Mouse (Mus musculus): Measurements from ENCODE around the gene Mul1. TPM values are rescaled to one million over a fixed set of nuclear protein-coding genes. Genes with fewer than 3 reads are reported as not detected.

The Mul1 gene
- total RNA-seq, 1 experiment: 58.4 TPM

DNA sequence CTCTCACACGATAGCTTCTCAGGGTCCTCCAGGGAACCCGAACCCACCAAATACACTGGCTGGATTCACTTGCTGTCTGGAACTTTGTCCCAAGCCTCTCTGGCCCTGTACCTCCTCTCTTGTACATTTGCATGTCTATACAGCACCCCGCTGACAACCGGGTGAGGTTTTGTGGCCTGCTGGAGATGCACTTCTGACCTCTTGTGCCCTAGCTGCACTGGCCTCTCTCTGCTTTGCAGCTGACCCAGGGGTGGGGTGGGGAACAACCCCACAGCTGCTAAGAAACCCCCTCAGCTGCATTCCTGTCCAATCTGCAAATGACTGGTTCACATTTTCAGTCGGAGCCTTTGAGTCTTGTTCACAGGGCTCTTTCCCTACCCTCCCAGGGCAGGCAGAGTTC, 10.5 kb downstream of the Mul1 start:
- Histone ChIP-seq H3K4me3 (ENCODE audit: insufficient read depth in 1 of 2, low read depth in 1 of 2, low read length in 2 of 2, poor library complexity in 1 of 2, severe bottlenecking in 1 of 2) (no peak overlapping the region; a peak in 1 of 4 replicates), H3K9me3 (ENCODE audit: control insufficient read depth, insufficient read depth, low read depth, low read length) (no peaks in the 10 kb centered on the region), H3K4me1 (ENCODE audit: control insufficient read depth in 2 of 2, insufficient read depth in 2 of 2, low read length in 2 of 2, poor library complexity in 1 of 2) (peaks cover 13 to 55% of the 10 kb centered on the region in 2 experiments), H3K27ac (ENCODE audit: insufficient read depth, low read depth, low read length, poor library complexity, severe bottlenecking) (peak overlapping the region; percentile 86), H3K36me3 (ENCODE audit: control insufficient read depth, insufficient read depth, low read length, poor library complexity, severe bottlenecking) (peaks cover 16% of the 10 kb centered on the region), H3K9ac (ENCODE audit: insufficient read depth, low read depth, low read length, poor library complexity, severe bottlenecking) (peak overlapping the region; percentile 54)
- no peak for DNase-seq (ENCODE audit: low read depth, low spot score)
- in situ Hi-C loops (cut with MboI; ENCODE audit: low sequenced_read_pairs in 2 of 2, unreplicated experiment in 2 of 2): loop anchor here in 1 of 2 experiments (10.0 kb wide), 3 partner anchors 110 to 410 kb away; no protein-coding TSS in a partner anchor
- TF ChIP-seq CHD2 (IDR thresholded peaks at IDR 0.05; ENCODE audit: low read depth, low read length) (no peak), MAFK (IDR thresholded peaks at IDR 0.05; ENCODE audit: insufficient read depth, low read depth, low read length) (no peak), HCFC1 (IDR thresholded peaks at IDR 0.05; ENCODE audit: borderline replicate concordance, insufficient read depth, low read length) (no peak), ZNF384 (IDR thresholded peaks at IDR 0.05; ENCODE audit: low read depth, low read length) (no peak), ZC3H11A (IDR thresholded peaks at IDR 0.05; ENCODE audit: borderline replicate concordance, low read depth, low read length) (no peak)

DNA sequence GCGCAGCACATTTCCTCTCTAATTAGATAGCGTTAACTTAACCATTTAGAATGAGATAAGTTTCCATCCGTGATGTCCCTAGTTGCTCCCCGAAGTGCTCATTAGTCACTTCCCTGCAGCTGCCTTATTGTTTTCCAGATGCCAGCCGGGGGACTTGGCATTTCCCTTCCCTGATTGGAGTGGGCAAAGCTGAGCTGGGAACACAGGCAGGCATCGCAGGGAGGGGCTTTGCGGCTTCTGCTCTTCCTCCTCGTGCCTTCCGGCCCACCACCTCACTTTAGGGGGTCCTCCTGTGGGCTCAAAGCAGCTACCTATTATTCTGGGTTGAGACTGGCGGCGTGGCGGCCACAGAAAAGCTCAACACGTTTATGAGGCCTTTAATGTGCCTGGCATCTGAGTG, 12.5 kb downstream of the Mul1 start:
- DNase-seq (ENCODE audit: low read depth, low spot score): no peak
- Histone ChIP-seq H3K27ac (ENCODE audit: insufficient read depth, low read depth, low read length, poor library complexity, severe bottlenecking) (no peak overlapping the region), H3K9me3 (ENCODE audit: control insufficient read depth, insufficient read depth, low read depth, low read length) (no peaks in the 10 kb centered on the region), H3K4me3 (ENCODE audit: insufficient read depth in 1 of 2, low read depth in 1 of 2, low read length in 2 of 2, poor library complexity in 1 of 2, severe bottlenecking in 1 of 2) (no peak overlapping the region), H3K4me1 (ENCODE audit: control insufficient read depth in 2 of 2, insufficient read depth in 2 of 2, low read length in 2 of 2, poor library complexity in 1 of 2) (peaks cover 20 to 56% of the 10 kb centered on the region in 2 experiments), H3K9ac (ENCODE audit: insufficient read depth, low read depth, low read length, poor library complexity, severe bottlenecking) (no peak overlapping the region), H3K36me3 (ENCODE audit: control insufficient read depth, insufficient read depth, low read length, poor library complexity, severe bottlenecking) (no peaks in the 10 kb centered on the region)
- TF ChIP-seq ZNF384 (IDR thresholded peaks at IDR 0.05; ENCODE audit: low read depth, low read length) (no peak), ZC3H11A (IDR thresholded peaks at IDR 0.05; ENCODE audit: borderline replicate concordance, low read depth, low read length) (no peak), MAFK (IDR thresholded peaks at IDR 0.05; ENCODE audit: insufficient read depth, low read depth, low read length) (no peak), CHD2 (IDR thresholded peaks at IDR 0.05; ENCODE audit: low read depth, low read length) (no peak), HCFC1 (IDR thresholded peaks at IDR 0.05; ENCODE audit: borderline replicate concordance, insufficient read depth, low read length) (no peak)
- in situ Hi-C loops (cut with MboI; ENCODE audit: low sequenced_read_pairs in 2 of 2, unreplicated experiment in 2 of 2): loop anchor here in 1 of 2 experiments (10.0 kb wide), 3 partner anchors 108 to 408 kb away; no protein-coding TSS in a partner anchor

DNA sequence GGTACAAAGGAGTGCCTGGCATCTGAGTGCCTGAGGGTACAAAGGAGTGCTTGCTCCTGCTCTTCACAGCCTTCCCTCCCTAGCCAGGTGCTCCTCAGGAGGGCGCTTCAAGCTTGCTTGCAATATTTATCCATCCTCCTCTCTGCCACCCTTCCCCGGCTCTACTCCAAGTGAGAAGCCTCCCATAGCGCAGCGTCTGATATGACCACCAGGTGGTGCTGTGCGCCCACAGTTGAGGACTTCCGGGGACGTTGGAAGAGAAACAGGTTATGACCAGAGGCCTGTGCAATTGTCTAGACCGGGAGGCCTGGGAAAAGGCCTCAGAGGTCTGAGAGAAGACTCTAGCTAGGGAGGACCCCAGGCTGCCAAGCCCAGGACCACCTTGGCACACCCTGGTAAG, 12.9 kb downstream of the Mul1 start:
- TF ChIP-seq ZNF384 (IDR thresholded peaks at IDR 0.05; ENCODE audit: low read depth, low read length) (no peak), CHD2 (IDR thresholded peaks at IDR 0.05; ENCODE audit: low read depth, low read length) (no peak), MAFK (IDR thresholded peaks at IDR 0.05; ENCODE audit: insufficient read depth, low read depth, low read length) (no peak), ZC3H11A (IDR thresholded peaks at IDR 0.05; ENCODE audit: borderline replicate concordance, low read depth, low read length) (peak; percentile 99), HCFC1 (IDR thresholded peaks at IDR 0.05; ENCODE audit: borderline replicate concordance, insufficient read depth, low read length) (no peak)
- Histone ChIP-seq H3K9me3 (ENCODE audit: control insufficient read depth, insufficient read depth, low read depth, low read length) (no peaks in the 10 kb centered on the region), H3K4me1 (ENCODE audit: control insufficient read depth in 2 of 2, insufficient read depth in 2 of 2, low read length in 2 of 2, poor library complexity in 1 of 2) (peaks cover 20 to 56% of the 10 kb centered on the region in 2 experiments), H3K36me3 (ENCODE audit: control insufficient read depth, insufficient read depth, low read length, poor library complexity, severe bottlenecking) (no peaks in the 10 kb centered on the region), H3K27ac (ENCODE audit: insufficient read depth, low read depth, low read length, poor library complexity, severe bottlenecking) (no peak overlapping the region; the same call in 1 of the 2 replicates), H3K9ac (ENCODE audit: insufficient read depth, low read depth, low read length, poor library complexity, severe bottlenecking) (no peak overlapping the region; the same call in 1 of the 2 replicates), H3K4me3 (ENCODE audit: insufficient read depth in 1 of 2, low read depth in 1 of 2, low read length in 2 of 2, poor library complexity in 1 of 2, severe bottlenecking in 1 of 2) (no peak overlapping the region)
- DNase-seq (ENCODE audit: low read depth, low spot score): no peak
- in situ Hi-C loops (cut with MboI; ENCODE audit: low sequenced_read_pairs in 2 of 2, unreplicated experiment in 2 of 2): loop anchor here in 1 of 2 experiments (10.0 kb wide), 3 partner anchors 107 to 407 kb away; no protein-coding TSS in a partner anchor

DNA sequence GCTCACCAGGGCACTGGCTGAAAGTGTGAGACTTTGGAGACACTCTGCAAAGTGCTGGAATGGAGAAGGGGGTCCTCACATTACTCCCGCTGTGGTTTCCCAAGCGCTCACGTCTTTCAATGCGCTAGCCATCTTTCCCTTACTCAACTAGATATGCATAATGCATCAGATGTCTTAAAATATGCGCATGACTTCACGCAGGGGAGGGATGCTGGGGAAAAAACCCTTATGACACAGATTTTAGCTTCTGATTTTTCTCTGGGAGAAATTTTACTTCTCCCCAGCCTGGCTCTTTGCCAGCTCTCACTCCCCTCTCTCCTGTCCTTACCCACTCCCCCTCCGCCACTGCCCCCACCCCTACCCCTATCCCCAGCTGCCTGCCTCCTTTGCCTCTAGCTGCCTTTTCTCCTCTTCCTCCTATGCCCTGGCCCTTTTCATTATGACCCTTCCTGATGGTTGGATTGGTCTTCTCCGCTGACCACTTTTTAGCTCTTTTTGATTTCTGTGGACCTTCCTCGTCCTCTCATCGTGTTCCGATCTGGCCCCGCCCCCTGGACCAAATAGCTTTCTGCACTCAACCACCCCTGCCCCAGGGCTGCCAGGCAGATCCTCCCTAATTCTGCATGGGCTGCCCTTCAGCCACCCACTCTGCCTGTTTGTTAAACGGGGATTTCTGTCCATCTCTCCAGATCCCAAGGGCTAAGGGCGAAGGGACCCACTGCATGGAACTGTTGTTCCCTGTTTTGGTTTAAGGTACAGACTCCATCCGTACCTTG, 13.5 kb downstream of the Mul1 start:
- in situ Hi-C loops (cut with MboI; ENCODE audit: low sequenced_read_pairs in 2 of 2, unreplicated experiment in 2 of 2): loop anchor here in 1 of 2 experiments (10.0 kb wide), 3 partner anchors 107 to 407 kb away; no protein-coding TSS in a partner anchor
- H3K4me1 ChIP-seq (ENCODE audit: control insufficient read depth in 2 of 2, insufficient read depth in 2 of 2, low read length in 2 of 2, poor library complexity in 1 of 2): peaks cover 20 to 61% of the 10 kb centered on the region in 2 experiments
- H3K27ac ChIP-seq (ENCODE audit: insufficient read depth, low read depth, low read length, poor library complexity, severe bottlenecking): no peak overlapping the region; the same call in 1 of the 2 replicates
- H3K4me3 ChIP-seq (ENCODE audit: insufficient read depth in 1 of 2, low read depth in 1 of 2, low read length in 2 of 2, poor library complexity in 1 of 2, severe bottlenecking in 1 of 2): no peak overlapping the region
- no peak for DNase-seq (ENCODE audit: low read depth, low spot score)
- H3K9me3 ChIP-seq (ENCODE audit: control insufficient read depth, insufficient read depth, low read depth, low read length): no peaks in the 10 kb centered on the region
- H3K36me3 ChIP-seq (ENCODE audit: control insufficient read depth, insufficient read depth, low read length, poor library complexity, severe bottlenecking): no peaks in the 10 kb centered on the region
- no peak for TF ChIP-seq ZNF384 (IDR thresholded peaks at IDR 0.05; ENCODE audit: low read depth, low read length)
- no peak for TF ChIP-seq CHD2 (IDR thresholded peaks at IDR 0.05; ENCODE audit: low read depth, low read length)
- TF ChIP-seq ZC3H11A (IDR thresholded peaks at IDR 0.05; ENCODE audit: borderline replicate concordance, low read depth, low read length): no peak
- no peak overlapping the region; the same call in 1 of the 2 replicates for H3K9ac ChIP-seq (ENCODE audit: insufficient read depth, low read depth, low read length, poor library complexity, severe bottlenecking)
